Mouse (Mus musculus) lung, postnatal 0 days (tissue): ENCODE measurements around the gene Cenpt. TPM values are rescaled to one million over a fixed set of nuclear protein-coding genes. Genes with fewer than 3 reads are reported as not detected.
A peak's percentile ranks its signal among the peaks of the same experiment; 100 is the strongest.

Source experiments
- ATAC-seq: fragments of 200-750 bp; cut with Nextera tagmentation; 2 replicates; pipeline ENCODE4 v1.8.0; 2017; ENCODE audit warnings: moderate library complexity
- DNase-seq: peaks from one replicate; pipeline ENCODE4 v3.0.0-alpha.2; 2016; ENCODE audit warnings: low spot score
- H3K27ac ChIP-seq: fragments of 300-500 bp; sonication (generic); 2 replicates; pipeline ENCODE4 v1.5.1; 2014; ENCODE audit warnings: antibody characterized with exemption, mild to moderate bottlenecking, low read length, mixed read lengths
- H3K27me3 ChIP-seq: fragments of 300-500 bp; sonication (generic); replicated peaks from 2 replicates; pipeline ENCODE4 v1.6.1; 2014; ENCODE audit warnings: low read length, mixed read lengths; ENCODE audit not compliant: insufficient read depth
- H3K36me3 ChIP-seq: fragments of 300-500 bp; sonication (generic); 2 replicates; pipeline ENCODE4 v1.6.1; 2014; ENCODE audit warnings: low read length, mixed read lengths; ENCODE audit not compliant: insufficient read depth
- H3K4me1 ChIP-seq: fragments of 300-500 bp; sonication (generic); 2 replicates; pipeline ENCODE4 v1.6.1; 2014; ENCODE audit warnings: antibody characterized with exemption, low read depth, low read length, mixed read lengths; ENCODE audit not compliant: insufficient read depth
- H3K4me2 ChIP-seq: fragments of 300-500 bp; sonication (generic); replicated peaks from 2 replicates; pipeline ENCODE4 v1.6.1; 2014; ENCODE audit warnings: low read depth, mild to moderate bottlenecking, low read length, moderate library complexity, mixed read lengths
- H3K4me3 ChIP-seq: fragments of 300-500 bp; sonication (generic); 2 replicates; pipeline ENCODE4 v1.5.1; 2014; ENCODE audit warnings: low read depth, low read length
- H3K9ac ChIP-seq: fragments of 300-500 bp; sonication (generic); replicated peaks from 2 replicates; pipeline ENCODE4 v1.6.1; 2014; ENCODE audit warnings: low read depth, mild to moderate bottlenecking
- H3K9me3 ChIP-seq: fragments of 300-500 bp; sonication (generic); 2 replicates; pipeline ENCODE4 v1.6.1; 2016; ENCODE audit warnings: low read length, mixed read lengths
- CTCF ChIP-seq: IDR thresholded peaks from 2 replicates; pipeline ENCODE4 v1.5.1; 2016; ENCODE audit warnings: antibody characterized with exemption, mild to moderate bottlenecking
- EP300 ChIP-seq: IDR thresholded peaks from 2 replicates; pipeline ENCODE4 v1.6.1; 2016; ENCODE audit warnings: antibody characterized with exemption, mild to moderate bottlenecking, control low read depth
- WGBS: fragments of 180-500 bp; shearing (Covaris S2); extraction: QIAGEN DNeasy Blood & Tissue Kit; methylation state at CpG from one replicate; pipeline ENCODE4 v1.1.7; 2014; 5-methylcytosine and 5-hydroxymethylcytosine counted together
- polyA plus RNA-seq: library from polyadenylated mRNA; unstranded; fragments of >200 nt; fragmentation: Nextera tagmentation; extraction: Ambion mirVana; gene quantifications from 2 replicates; pipeline ENCODE4 v1.2.1, GENCODE M21; 2015

Gene Cenpt
- polyA plus RNA-seq, 1 experiment from 2014 or later = 14.3 TPM

DNA sequence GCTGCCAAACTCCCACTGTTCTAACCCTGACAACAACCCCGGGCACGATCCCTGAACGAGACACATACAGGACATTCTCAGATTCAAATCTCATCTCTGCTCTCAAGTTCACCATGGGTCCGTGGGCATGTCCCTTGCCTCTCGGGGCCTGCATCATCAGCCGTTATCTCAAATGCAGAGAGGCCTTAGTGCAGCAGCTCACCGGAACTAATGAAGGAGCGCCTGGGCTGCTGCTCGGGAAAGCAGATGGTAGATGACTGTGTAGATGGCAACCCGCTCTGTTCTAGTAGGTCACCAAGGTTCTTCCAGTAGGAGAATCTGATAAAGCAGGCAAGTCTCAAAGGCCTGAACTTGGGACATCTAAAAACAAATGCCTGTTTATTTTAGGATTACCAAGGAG is 42.0 kb downstream of the Cenpt start:
- H3K4me2 ChIP-seq = no peak overlapping the region
- H3K9ac ChIP-seq = no peak overlapping the region
- H3K4me3 ChIP-seq = no peak overlapping the region
- ATAC-seq (no peak), DNase-seq (no peak)
- H3K27me3 ChIP-seq = no peaks in the 10 kb centered on the region
- no peaks in the 10 kb centered on the region for H3K9me3 ChIP-seq
- no peak overlapping the region for H3K27ac ChIP-seq
- H3K36me3 ChIP-seq = no peaks in the 10 kb centered on the region; the same call in 1 of the 2 replicates
- H3K4me1 ChIP-seq = peaks cover 15% of the 10 kb centered on the region
- WGBS = 87% methylated on average over 10 of the region's 10 CpGs
- TF ChIP-seq EP300 = no peak
- no peak for TF ChIP-seq CTCF

DNA sequence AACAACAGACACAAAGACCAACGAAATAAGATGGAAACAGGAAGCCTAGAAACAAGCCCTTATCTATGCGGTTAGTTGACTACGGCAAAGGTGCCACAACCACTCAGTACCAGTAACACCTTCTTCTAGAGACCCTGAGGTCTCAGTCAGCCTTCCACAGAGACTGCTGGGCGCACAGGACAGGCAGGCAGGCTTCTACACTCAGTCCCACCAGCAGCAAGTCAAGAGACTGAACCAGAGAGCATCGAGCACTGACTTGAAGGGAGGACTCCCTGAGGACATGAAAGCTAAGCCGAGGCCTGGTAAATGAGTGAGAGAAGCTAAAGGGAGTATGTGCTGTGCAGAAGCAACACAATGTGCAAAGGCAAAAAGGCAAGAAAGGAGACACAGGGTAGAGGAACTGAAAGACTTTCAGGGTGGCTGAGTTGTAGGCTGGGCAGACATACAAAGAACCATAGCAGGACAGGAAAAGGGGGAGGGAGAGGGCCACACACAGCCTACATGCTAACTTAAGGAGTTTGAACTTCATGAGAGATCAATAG is 42.8 kb downstream of the Cenpt start:
- no peaks in the 10 kb centered on the region for H3K9me3 ChIP-seq
- WGBS = 80% methylated on average over 6 of the region's 6 CpGs
- TF ChIP-seq CTCF = no peak; the same call in 1 of the 2 replicates
- TF ChIP-seq EP300 = no peak
- DNase-seq (no peak), ATAC-seq (no peak)
- peak overlapping the region; percentile 14; the same call in 1 of the 2 replicates for H3K27ac ChIP-seq
- H3K4me2 ChIP-seq = no peak overlapping the region
- no peaks in the 10 kb centered on the region for H3K27me3 ChIP-seq
- no peak overlapping the region for H3K9ac ChIP-seq
- no peaks in the 10 kb centered on the region; the same call in 1 of the 2 replicates for H3K36me3 ChIP-seq
- H3K4me1 ChIP-seq = peaks cover 15% of the 10 kb centered on the region
- H3K4me3 ChIP-seq = no peak overlapping the region

DNA sequence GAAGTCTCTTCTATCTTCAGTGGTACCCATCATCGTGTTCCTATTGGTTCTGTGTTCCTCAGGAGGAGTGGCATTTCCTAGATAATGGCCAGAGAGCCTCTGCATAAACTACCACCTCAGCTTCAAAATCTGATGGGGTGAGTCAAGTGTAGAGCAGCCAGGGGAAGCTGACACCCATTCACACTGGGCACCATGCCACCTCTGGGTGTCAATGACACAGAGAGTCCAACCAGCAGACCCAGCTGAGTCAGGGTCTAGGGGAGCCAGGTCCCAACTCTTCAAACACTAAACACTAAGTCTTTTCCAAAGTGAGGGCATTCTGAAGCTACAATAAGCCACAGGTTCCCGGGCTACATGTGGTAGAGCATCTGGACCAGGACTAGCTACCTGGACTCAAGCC is 44.6 kb downstream of the Cenpt start:
- DNase-seq = peak; percentile 37
- H3K4me2 ChIP-seq = no peak overlapping the region
- peak; percentile 69 for ATAC-seq
- H3K4me1 ChIP-seq = peaks cover 15% of the 10 kb centered on the region
- no peak overlapping the region for H3K4me3 ChIP-seq
- no peaks in the 10 kb centered on the region for H3K9me3 ChIP-seq
- TF ChIP-seq EP300 (no peak), CTCF (no peak)
- no peaks in the 10 kb centered on the region for H3K27me3 ChIP-seq
- no peak overlapping the region for H3K9ac ChIP-seq
- WGBS = 79% methylated on average over 2 of the region's 2 CpGs
- no peak overlapping the region; the same call in 1 of the 2 replicates for H3K27ac ChIP-seq
- H3K36me3 ChIP-seq = no peaks in the 10 kb centered on the region; the same call in 1 of the 2 replicates

DNA sequence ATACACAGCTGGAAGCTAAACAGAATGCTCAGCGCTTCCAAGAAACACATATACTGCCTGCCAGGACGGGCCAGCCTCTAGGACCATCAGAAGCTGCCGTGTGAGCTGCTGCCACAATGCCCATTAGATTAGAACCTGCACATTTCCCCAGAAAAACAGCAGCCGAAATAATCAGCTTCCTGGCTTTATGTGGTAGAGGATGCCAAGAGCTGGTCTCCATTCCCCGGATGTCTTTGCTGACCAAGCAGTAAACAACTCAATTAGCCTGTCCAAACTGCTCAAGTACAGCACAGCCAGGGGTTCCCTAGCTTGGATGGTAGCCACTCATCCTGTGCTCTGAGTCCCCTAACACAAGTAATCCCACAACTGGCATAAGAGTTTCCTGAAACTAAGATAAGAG is 45.3 kb downstream of the Cenpt start:
- peak; percentile 34; the same call in 1 of the 2 replicates for ATAC-seq
- DNase-seq = peak; percentile 48

DNA sequence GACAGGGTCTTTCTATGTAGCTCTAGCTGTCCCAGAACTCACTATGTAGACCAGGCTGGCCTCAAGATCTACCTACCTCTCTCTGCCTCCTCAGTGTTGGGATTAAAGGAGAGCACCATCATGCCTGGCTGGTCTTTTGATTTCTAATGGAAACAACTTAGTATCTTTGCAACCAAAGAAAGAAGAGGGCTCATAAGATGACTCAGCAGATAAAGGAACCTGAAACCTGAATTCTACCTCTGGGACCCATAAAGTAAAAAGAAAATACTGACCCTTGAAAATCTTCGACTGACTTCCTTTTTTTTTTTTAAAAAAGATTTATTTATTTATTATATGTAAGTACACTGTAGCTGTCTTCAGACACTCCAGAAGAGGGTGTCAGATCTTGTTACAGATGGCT is 47.1 kb downstream of the Cenpt start:
- no peaks in the 10 kb centered on the region for H3K9me3 ChIP-seq
- no peak for ATAC-seq
- no peaks in the 10 kb centered on the region; the same call in 1 of the 2 replicates for H3K36me3 ChIP-seq
- 66% methylated on average over 1 of the region's 1 CpGs for WGBS
- no peaks in the 10 kb centered on the region for H3K27me3 ChIP-seq
- DNase-seq = no peak
- TF ChIP-seq EP300 = no peak
- TF ChIP-seq CTCF = no peak
- no peak overlapping the region for H3K9ac ChIP-seq
- H3K4me1 ChIP-seq = peaks cover 12% of the 10 kb centered on the region
- no peak overlapping the region for H3K4me3 ChIP-seq
- H3K27ac ChIP-seq = peak overlapping the region; percentile 57; the same call in 1 of the 2 replicates
- no peak overlapping the region for H3K4me2 ChIP-seq

More for the DNA sequence above, 45.3 kb downstream of the Cenpt start:
- H3K4me2 ChIP-seq = no peak overlapping the region
- TF ChIP-seq EP300 (no peak), CTCF (no peak)
- no peaks in the 10 kb centered on the region for H3K27me3 ChIP-seq
- WGBS = 56% methylated on average over 5 of the region's 5 CpGs
- peaks cover 15% of the 10 kb centered on the region for H3K4me1 ChIP-seq
- no peak overlapping the region for H3K4me3 ChIP-seq
- peak overlapping the region; percentile 38; the same call in 1 of the 2 replicates for H3K27ac ChIP-seq
- H3K36me3 ChIP-seq = no peaks in the 10 kb centered on the region; the same call in 1 of the 2 replicates
- no peak overlapping the region for H3K9ac ChIP-seq
- H3K9me3 ChIP-seq = no peaks in the 10 kb centered on the region

DNA sequence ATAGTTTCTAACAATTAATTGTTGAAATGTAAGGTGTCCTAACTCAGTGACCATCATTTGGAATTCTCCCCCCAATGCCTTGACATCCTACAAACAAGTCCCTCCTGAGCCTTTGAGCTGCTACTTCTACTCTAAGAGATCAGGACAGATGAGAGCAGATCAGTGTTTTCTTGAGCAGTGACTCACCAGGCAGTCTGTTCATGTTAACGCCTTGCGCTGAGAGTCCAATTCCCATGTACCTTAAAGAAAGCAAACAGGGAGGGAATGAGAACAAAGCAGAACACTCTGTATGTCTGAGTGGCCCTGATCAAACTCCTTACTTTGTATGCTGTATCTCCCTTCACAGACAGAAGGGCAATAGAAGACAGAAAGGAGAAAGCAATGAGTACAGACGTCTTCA is 47.7 kb downstream of the Cenpt start:
- H3K9me3 ChIP-seq = no peaks in the 10 kb centered on the region
- H3K4me1 ChIP-seq = peaks cover 12% of the 10 kb centered on the region
- WGBS = 62% methylated on average over 3 of the region's 3 CpGs
- H3K27me3 ChIP-seq = no peaks in the 10 kb centered on the region
- no peak for TF ChIP-seq CTCF
- TF ChIP-seq EP300 = no peak
- DNase-seq = no peak
- no peak overlapping the region for H3K9ac ChIP-seq
- no peak overlapping the region for H3K4me2 ChIP-seq
- H3K27ac ChIP-seq = peak overlapping the region; percentile 57
- H3K4me3 ChIP-seq = no peak overlapping the region
- H3K36me3 ChIP-seq = no peaks in the 10 kb centered on the region
- ATAC-seq = peak; percentile 29; the same call in 1 of the 2 replicates
